Mouse (Mus musculus) liver, embryonic 14.5 days (tissue): ENCODE data around the gene Cnga4.

ENCODE experiments used
- CTCF ChIP-seq: IDR thresholded peaks from 2 replicates; pipeline ENCODE4 v1.5.1; 2016; ENCODE audit warnings: antibody characterized with exemption, low read depth, control low read depth
- EP300 ChIP-seq: IDR thresholded peaks from 2 replicates; pipeline ENCODE4 v1.6.1; 2016; ENCODE audit warnings: antibody characterized with exemption, low read depth

DNA sequence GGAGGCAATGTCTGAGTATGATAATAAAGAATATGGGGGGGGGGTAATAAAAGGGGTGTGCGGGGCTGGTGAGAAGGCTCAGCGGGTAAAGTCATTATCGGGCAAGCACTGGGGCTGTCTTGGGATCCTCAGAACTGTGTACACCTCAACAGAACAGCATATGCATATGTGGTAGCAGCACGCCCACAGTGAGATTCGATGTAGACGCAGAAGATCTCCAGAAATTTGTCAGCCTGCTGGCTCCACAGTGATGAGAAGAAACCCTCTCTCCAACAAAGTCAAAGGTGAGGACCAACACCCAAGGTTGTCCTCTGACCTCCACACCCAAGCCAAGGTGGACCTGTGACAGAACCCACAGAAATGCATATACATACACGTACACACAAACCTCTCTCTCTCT lies 12.2 kb downstream of the Cnga4 start:
- TF ChIP-seq CTCF (no peak), EP300 (no peak)
